Mouse (Mus musculus) ES-E14 (cell line): Measurements from ENCODE around the gene Ahctf1. TPM values are rescaled to one million over a fixed set of nuclear protein-coding genes. Genes with fewer than 3 reads are reported as not detected.

Experiments used
- DNase-seq: peaks from one replicate; pipeline ENCODE4 v3.0.0-alpha.2; 2013; ENCODE audit warnings: low read depth, low spot score
- H3K27ac ChIP-seq: 2 replicates; pipeline ENCODE4 v1.5.1; 2012; ENCODE audit warnings: low read depth, mild to moderate bottlenecking, low read length, moderate library complexity, mixed read lengths; ENCODE audit not compliant: poor library complexity, insufficient read depth, severe bottlenecking
- H3K36me3 ChIP-seq: 2 replicates; pipeline ENCODE4 v1.6.1; 2012; ENCODE audit warnings: mild to moderate bottlenecking, low read length, moderate library complexity, mixed read lengths; ENCODE audit not compliant: control insufficient read depth, poor library complexity, insufficient read depth, severe bottlenecking
- H3K4me1 ChIP-seq, 2 experiments: fragments of 150-350 bp in 1 of 2; sonication (generic) in 1 of 2; 2 replicates each; pipeline ENCODE4 v1.6.1; 2012; ENCODE audit warnings: low read length in 2 of 2, mild to moderate bottlenecking in 1 of 2, mixed read lengths in 1 of 2; ENCODE audit not compliant: control insufficient read depth in 2 of 2, insufficient read depth in 2 of 2, poor library complexity in 1 of 2
- H3K4me3 ChIP-seq, 2 experiments: fragments of 150-350 bp in 1 of 2; sonication (generic) in 1 of 2; 2 replicates each; pipeline ENCODE4 v1.5.1; 2012; ENCODE audit warnings: low read length in 2 of 2, low read depth in 1 of 2, mild to moderate bottlenecking in 1 of 2, mixed read lengths in 1 of 2; ENCODE audit not compliant: insufficient read depth in 1 of 2, poor library complexity in 1 of 2, severe bottlenecking in 1 of 2
- H3K9ac ChIP-seq: 2 replicates; pipeline ENCODE4 v1.6.1; 2012; ENCODE audit warnings: low read depth, mild to moderate bottlenecking, low read length, mixed read lengths; ENCODE audit not compliant: poor library complexity, insufficient read depth, severe bottlenecking
- H3K9me3 ChIP-seq: fragments of 150-350 bp; sonication (generic); 2 replicates; pipeline ENCODE4 v1.6.1; 2012; ENCODE audit warnings: low read depth, mild to moderate bottlenecking, low read length; ENCODE audit not compliant: control insufficient read depth, insufficient read depth
- CHD2 ChIP-seq: IDR thresholded peaks from 2 replicates; pipeline ENCODE4 v1.6.1; 2014; ENCODE audit warnings: mild to moderate bottlenecking, low read depth, low read length, inconsistent platforms
- HCFC1 ChIP-seq: IDR thresholded peaks from 2 replicates; pipeline ENCODE4 v1.6.1; 2012; ENCODE audit warnings: low read length, inconsistent platforms, borderline replicate concordance; ENCODE audit not compliant: insufficient read depth
- MAFK ChIP-seq: IDR thresholded peaks from 2 replicates; pipeline ENCODE4 v1.6.1; 2014; ENCODE audit warnings: mild to moderate bottlenecking, low read depth, low read length, inconsistent platforms; ENCODE audit not compliant: insufficient read depth
- ZC3H11A ChIP-seq: IDR thresholded peaks from 2 replicates; pipeline ENCODE4 v1.6.1; 2012; ENCODE audit warnings: low read depth, mild to moderate bottlenecking, inconsistent platforms, low read length, borderline replicate concordance
- ZNF384 ChIP-seq: IDR thresholded peaks from 2 replicates; pipeline ENCODE4 v1.6.1; 2012; ENCODE audit warnings: low read depth, low read length, inconsistent platforms
- in situ Hi-C, 2 experiments: fragments of 600-800 bp; cut with MboI; formaldehyde crosslinking; loops; one replicate each; pipeline ENCODE4 v1.15.1; 2025; ENCODE audit warnings: low sequenced_read_pairs in 2 of 2, inconsistent platforms in 1 of 2; ENCODE audit not compliant: unreplicated experiment in 2 of 2
- total RNA-seq: library from RNA; depleted of rRNA; stranded (reverse); fragments of 300-350 nt; gene quantifications from 2 replicates; pipeline ENCODE4 v1.2.3, GENCODE M21; 2012

The Ahctf1 gene
- total RNA-seq, 1 experiment = 90.2 TPM

DNA sequence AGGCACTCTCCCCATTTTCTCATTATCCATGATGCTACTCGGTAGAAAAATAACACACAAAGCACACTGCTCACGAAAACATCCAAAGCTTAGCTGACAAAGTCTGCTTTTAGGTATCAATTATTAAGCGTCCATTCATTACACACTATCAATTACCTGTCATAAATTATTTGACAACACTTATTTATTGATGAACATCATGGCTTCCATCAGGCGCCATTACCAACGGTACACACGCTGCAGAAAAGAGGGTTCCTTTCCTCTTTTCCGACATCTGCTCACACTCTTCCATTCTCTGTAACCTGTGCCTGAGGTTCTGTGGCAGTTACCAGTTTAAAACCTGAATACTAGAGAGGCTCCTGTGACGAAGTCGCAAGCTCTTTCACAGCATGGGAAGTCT is 58.3 kb downstream of the Ahctf1 start, which contains the start of gene Kif28:
Gene Kif28 (minus strand): TSS at position 101 of the 400 bp plus-strand sequence.
- Histone ChIP-seq H3K4me1 (no peaks in the 10 kb centered on the region), H3K9me3 (no peaks in the 10 kb centered on the region), H3K27ac (no peak within 1 kb of the TSS), H3K36me3 (peaks cover 15% of the 10 kb centered on the region), H3K9ac (no peak within 1 kb of the TSS), H3K4me3 (no peak within 1 kb of the TSS)
- TF ChIP-seq ZNF384 = no peak
- no peak for TF ChIP-seq CHD2
- no peak for TF ChIP-seq HCFC1
- no peak for TF ChIP-seq MAFK
- no peak for TF ChIP-seq ZC3H11A
- in situ Hi-C loops = no loop called here
- no peak for DNase-seq

DNA sequence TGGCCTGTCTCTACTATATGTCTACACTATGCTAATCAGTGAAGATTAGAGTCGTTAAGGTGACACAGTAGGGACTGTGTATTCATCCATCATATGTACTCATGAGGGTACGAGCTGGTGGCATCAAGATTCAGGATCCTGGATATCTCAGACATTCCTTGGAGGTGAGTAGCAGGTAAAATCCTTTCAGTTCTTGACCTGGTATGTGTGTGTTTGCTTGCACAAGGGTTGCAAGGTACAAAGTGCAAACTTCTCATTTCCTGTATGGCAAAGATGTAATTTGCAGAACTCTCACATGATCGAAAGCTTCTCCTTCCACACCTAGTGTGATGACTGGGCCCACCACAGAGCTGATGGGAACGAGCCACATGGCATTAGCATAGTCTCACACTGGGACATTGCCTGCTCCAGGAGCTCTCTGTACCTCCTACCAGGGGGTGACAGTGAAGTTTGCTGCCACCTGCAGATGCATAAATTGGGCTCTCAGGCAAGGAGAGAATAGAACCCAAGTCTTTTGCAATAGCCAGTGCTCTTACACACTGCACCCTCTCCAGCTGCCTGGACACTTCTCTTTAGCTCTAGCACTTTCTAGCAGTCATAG is 59.8 kb downstream of the Ahctf1 start:
- no peak for TF ChIP-seq ZNF384
- no peak for TF ChIP-seq HCFC1
- TF ChIP-seq ZC3H11A = no peak
- H3K9me3 ChIP-seq = no peaks in the 10 kb centered on the region
- DNase-seq = no peak
- in situ Hi-C loops = no loop called here
- H3K4me1 ChIP-seq = no peaks in the 10 kb centered on the region
- H3K36me3 ChIP-seq = peaks cover 14% of the 10 kb centered on the region
- no peak overlapping the region for H3K4me3 ChIP-seq
- H3K27ac ChIP-seq = no peak overlapping the region
- no peak overlapping the region for H3K9ac ChIP-seq

DNA sequence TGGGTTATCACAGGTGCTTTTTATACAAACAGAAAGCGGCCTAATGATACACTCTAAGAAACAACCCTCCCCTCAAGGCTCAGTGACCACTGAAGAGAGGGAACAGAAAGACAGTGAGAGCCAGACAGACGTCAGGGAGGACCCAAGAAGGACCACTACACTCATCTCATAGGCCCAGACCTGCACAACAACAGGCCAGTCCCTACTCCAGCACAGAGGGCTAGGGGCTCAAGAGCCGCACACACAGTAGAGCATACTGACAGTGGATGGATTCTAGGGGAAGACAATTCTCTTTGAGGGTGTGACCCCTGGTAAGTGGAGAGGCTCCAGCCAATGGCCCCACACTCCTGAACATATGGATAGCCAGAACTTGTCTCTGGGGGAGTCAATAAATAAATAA is 67.0 kb downstream of the Ahctf1 start:
- Histone ChIP-seq H3K4me1 (no peaks in the 10 kb centered on the region), H3K4me3 (no peak overlapping the region), H3K36me3 (no peaks in the 10 kb centered on the region), H3K27ac (no peak overlapping the region), H3K9me3 (no peaks in the 10 kb centered on the region), H3K9ac (no peak overlapping the region)
- in situ Hi-C loops = no loop called here
- no peak for DNase-seq
- TF ChIP-seq ZC3H11A = no peak
- no peak for TF ChIP-seq ZNF384
- TF ChIP-seq CHD2 = no peak

GRCm38 (mm10) chr1:179734500-179735474 is 68.7 kb downstream of the Ahctf1 start:
- in situ Hi-C loops = no loop called here
- Histone ChIP-seq H3K4me3 (peak overlapping the region in 1 of 2 experiments; percentile 31; a peak in 1 of 4 replicates), H3K4me1 (no peaks in the 10 kb centered on the region), H3K9me3 (no peaks in the 10 kb centered on the region), H3K36me3 (no peaks in the 10 kb centered on the region), H3K27ac (no peak overlapping the region), H3K9ac (no peak overlapping the region)
- peak; percentile 60 for DNase-seq
- TF ChIP-seq CHD2 = no peak
- 0 out of 2 replicates have a peak, but pooled peaks have one; percentile 14 for TF ChIP-seq ZNF384
- TF ChIP-seq MAFK = no peak
- TF ChIP-seq ZC3H11A = peak; percentile 73; the same call in 1 of the 2 replicates
